Mouse (Mus musculus): Measurements from ENCODE around the gene Sgk2.

Gene Sgk2

GRCm38 (mm10) chr2:163061203-163062118 lies 74.3 kb downstream of the Sgk2 start:
- DNase-seq: no peak

GRCm38 (mm10) chr2:163062119-163062508 lies 75.0 kb downstream of the Sgk2 start:
- no peak for DNase-seq
